Mouse (Mus musculus) frontal cortex, adult (tissue): ENCODE measurements around the gene Alpk1.
A peak's percentile ranks its signal among the peaks of the same experiment; 100 is the strongest.
"Not testable (repeated sequence)": the region's sequence is repeated elsewhere in the genome, so short reads cannot be mapped to it uniquely, and the experiment has no call there.

Experiments used
- ATAC-seq: cut with Nextera tagmentation; 2 replicates; pipeline ENCODE4 v1.9.2; 2017; ENCODE audit warnings: mild to moderate bottlenecking, moderate library complexity, mixed read lengths; ENCODE audit not compliant: low TSS enrichment

The Alpk1 gene

GRCm38 (mm10) chr3:127790234-127791055, 10.1 kb upstream of the Alpk1 start:
- ATAC-seq, result peak; percentile 58

- peak; percentile 53 for ATAC-seq
Observed at GRCm38 (mm10) chr3:127789500-127790191, 9.3 kb upstream of the Alpk1 start, which contains the start of gene Tifa. Gene Tifa (plus strand): TSS chr3:127789805.

GRCm38 (mm10) chr3:127788919-127789318, 8.6 kb upstream of the Alpk1 start:
- ATAC-seq, result no peak

GRCm38 (mm10) chr3:127788038-127788437, 7.7 kb upstream of the Alpk1 start:
- no peak for ATAC-seq

GRCm38 (mm10) chr3:127787032-127787431, 6.7 kb upstream of the Alpk1 start:
- no peak for ATAC-seq

- ATAC-seq, result not testable (repeated sequence)
Observed at GRCm38 (mm10) chr3:127783680-127784079, 3.4 kb upstream of the Alpk1 start.

GRCm38 (mm10) chr3:127782921-127783320, 2.6 kb upstream of the Alpk1 start:
- ATAC-seq, result no peak

- no peak for ATAC-seq
Observed at GRCm38 (mm10) chr3:127780921-127781320, 594 bp upstream of the Alpk1 start.

GRCm38 (mm10) chr3:127769146-127769545, 11.2 kb downstream of the Alpk1 start:
- ATAC-seq, result no peak

GRCm38 (mm10) chr3:127765971-127766370, 14.4 kb downstream of the Alpk1 start:
- ATAC-seq, result no peak

- no peak for ATAC-seq
Observed at GRCm38 (mm10) chr3:127764541-127764940, 15.8 kb downstream of the Alpk1 start.

GRCm38 (mm10) chr3:127763076-127763612, 17.2 kb downstream of the Alpk1 start:
- ATAC-seq, result peak; percentile 85; the same call in 1 of the 2 replicates

GRCm38 (mm10) chr3:127762403-127762802, 17.9 kb downstream of the Alpk1 start:
- ATAC-seq, result no peak

GRCm38 (mm10) chr3:127759212-127759611, 21.1 kb downstream of the Alpk1 start:
- peak; percentile 88 for ATAC-seq

- no peak for ATAC-seq
Observed at GRCm38 (mm10) chr3:127758806-127759205, 21.5 kb downstream of the Alpk1 start.

- ATAC-seq, result no peak
Observed at GRCm38 (mm10) chr3:127757886-127758301, 22.4 kb downstream of the Alpk1 start.

- no peak for ATAC-seq
Observed at GRCm38 (mm10) chr3:127756458-127756857, 23.9 kb downstream of the Alpk1 start.

- ATAC-seq, result no peak
Observed at GRCm38 (mm10) chr3:127749981-127750562, 30.3 kb downstream of the Alpk1 start.

- no peak for ATAC-seq
Observed at GRCm38 (mm10) chr3:127749266-127749665, 31.1 kb downstream of the Alpk1 start.

GRCm38 (mm10) chr3:127748644-127749043, 31.7 kb downstream of the Alpk1 start:
- ATAC-seq, result no peak

- ATAC-seq, result no peak
Observed at GRCm38 (mm10) chr3:127745911-127746640, 34.3 kb downstream of the Alpk1 start.

GRCm38 (mm10) chr3:127745504-127745903, 34.8 kb downstream of the Alpk1 start:
- ATAC-seq, result no peak
